Mouse (Mus musculus): ENCODE measurements around the gene Svs1.
A peak's percentile ranks its signal among the peaks of the same experiment; 100 is the strongest.

Svs1 gene

GRCm38 (mm10) chr6:49009665-49010064 lies 23.0 kb downstream of the Svs1 start:
- DNase-seq (ENCODE audit: low read depth, low spot score), result no peak

GRCm38 (mm10) chr6:49011191-49011590 lies 24.5 kb downstream of the Svs1 start:
- no peak for DNase-seq (ENCODE audit: low read depth, low spot score)

- no peak for DNase-seq (ENCODE audit: low read depth, low spot score)
Observed at GRCm38 (mm10) chr6:49013023-49013422, 26.4 kb downstream of the Svs1 start.

GRCm38 (mm10) chr6:49013458-49013857 lies 26.8 kb downstream of the Svs1 start:
- DNase-seq (ENCODE audit: low read depth, low spot score), result no peak

GRCm38 (mm10) chr6:49017150-49017549 lies 30.5 kb downstream of the Svs1 start:
- no peak for DNase-seq (ENCODE audit: low read depth, low spot score)

- no peak for DNase-seq (ENCODE audit: low read depth, low spot score)
Observed at GRCm38 (mm10) chr6:49019341-49019740, 32.7 kb downstream of the Svs1 start.

GRCm38 (mm10) chr6:49021141-49022012 lies 34.7 kb downstream of the Svs1 start:
- peak; percentile 42 for DNase-seq (ENCODE audit: low read depth, low spot score)

- DNase-seq (ENCODE audit: low read depth, low spot score), result no peak
Observed at GRCm38 (mm10) chr6:49022384-49022783, 35.7 kb downstream of the Svs1 start.

GRCm38 (mm10) chr6:49023315-49023714 lies 36.7 kb downstream of the Svs1 start:
- no peak for DNase-seq (ENCODE audit: low read depth, low spot score)

- DNase-seq (ENCODE audit: low read depth, low spot score), result no peak
Observed at GRCm38 (mm10) chr6:49025290-49025689, 38.6 kb downstream of the Svs1 start.

- no peak for DNase-seq (ENCODE audit: low read depth, low spot score)
Observed at GRCm38 (mm10) chr6:49026496-49026895, 39.8 kb downstream of the Svs1 start.

- no peak for DNase-seq (ENCODE audit: low read depth, low spot score)
Observed at GRCm38 (mm10) chr6:49028019-49028418, 41.4 kb downstream of the Svs1 start.

- DNase-seq (ENCODE audit: low read depth, low spot score), result no peak
Observed at GRCm38 (mm10) chr6:49028708-49029107, 42.0 kb downstream of the Svs1 start.

- no peak for DNase-seq (ENCODE audit: low read depth, low spot score)
Observed at GRCm38 (mm10) chr6:49031230-49031629, 44.6 kb downstream of the Svs1 start.

GRCm38 (mm10) chr6:49032783-49033182 lies 46.1 kb downstream of the Svs1 start:
- no peak for DNase-seq (ENCODE audit: low read depth, low spot score)

GRCm38 (mm10) chr6:49036275-49037267 lies 49.9 kb downstream of the Svs1 start, which contains the start of gene Gpnmb:
Gene Gpnmb, plus strand, starts transcription at chr6:49036546.
- peak; percentile 30 for DNase-seq (ENCODE audit: low read depth, low spot score)

GRCm38 (mm10) chr6:49037268-49037662 lies 50.6 kb downstream of the Svs1 start:
- no peak for DNase-seq (ENCODE audit: low read depth, low spot score)

- no peak for DNase-seq (ENCODE audit: low read depth, low spot score)
Observed at GRCm38 (mm10) chr6:49039470-49040180, 53.0 kb downstream of the Svs1 start.

Measured in skeletal muscle tissue, adult 2 months (tissue).